Mouse (Mus musculus): ENCODE measurements at regions not wholly inside any gene's neighbourhood (a gene's known extent, or its start where the extent isn't known, plus 50 kb on each side); places are given as distances from the start of the nearest gene placed in this dataset.
A peak's percentile ranks its signal among the peaks of the same experiment; 100 is the strongest.

DNA sequence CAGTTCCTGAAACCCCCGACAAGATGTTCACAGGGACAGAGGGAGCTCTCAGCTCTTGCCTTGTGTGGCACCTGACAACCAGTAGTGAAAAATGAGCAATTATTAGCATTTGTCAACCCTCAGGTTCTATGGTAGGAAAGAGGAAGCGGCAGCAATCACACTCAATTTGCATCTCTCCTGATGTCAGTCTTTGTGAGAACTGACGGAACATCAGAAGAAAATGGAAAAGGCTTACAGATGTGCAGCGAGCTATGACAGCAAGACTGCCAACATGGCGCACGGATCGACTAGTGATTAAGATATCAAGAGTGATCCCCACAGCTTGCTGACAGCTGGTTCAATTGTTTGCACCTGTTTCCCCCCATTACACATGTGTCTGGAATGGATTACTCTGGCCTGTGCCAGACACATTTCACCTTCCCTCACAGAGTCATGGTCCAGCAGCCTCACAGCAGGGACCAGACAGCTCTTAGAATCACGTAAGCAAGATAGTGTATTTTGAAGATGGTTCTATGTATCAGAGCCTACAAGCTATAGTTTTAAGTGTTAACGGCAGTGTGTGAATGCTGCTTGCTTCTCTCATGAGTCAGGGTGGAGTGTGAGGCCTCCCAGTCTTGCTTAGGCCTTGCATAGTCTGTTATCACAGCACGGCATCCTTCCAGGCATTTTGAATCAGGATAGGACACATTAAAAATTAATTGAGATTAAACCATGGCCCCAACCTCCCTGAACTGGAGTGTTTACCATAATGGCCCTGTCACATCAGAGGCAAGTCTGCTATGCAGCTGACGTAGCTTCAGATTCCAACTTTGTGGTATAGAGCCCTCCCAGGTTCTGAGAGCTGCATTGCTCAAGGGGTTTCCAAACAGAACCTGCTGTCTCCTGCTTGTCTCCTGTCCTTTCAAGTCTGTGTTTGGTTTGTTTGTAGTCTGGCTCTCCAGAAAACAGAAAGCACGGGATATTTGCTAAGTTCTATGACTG is 2258.0 kb downstream of the 4930444P10Rik start:
- no peak for DNase-seq (ENCODE audit: low spot score)

DNA sequence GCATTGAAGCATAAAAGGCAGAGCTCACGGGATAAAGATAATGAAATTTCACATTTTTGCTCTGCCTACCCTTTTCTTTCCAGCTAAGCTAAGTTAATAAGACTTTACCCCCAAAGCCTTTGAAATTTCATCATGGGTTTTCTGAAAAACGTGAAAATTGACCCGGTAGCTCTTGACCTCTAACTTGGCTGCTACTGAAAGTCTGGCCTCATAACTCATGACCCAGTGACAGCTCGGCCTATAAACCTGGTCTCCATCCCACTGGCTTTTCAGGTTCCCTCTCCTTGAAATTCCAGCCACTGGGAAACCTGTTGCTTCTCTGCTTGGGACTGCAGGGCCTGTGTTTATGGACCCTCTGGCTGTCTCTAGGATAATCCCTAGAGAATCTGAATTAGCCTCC is 2285.3 kb downstream of the 4930444P10Rik start:
- DNase-seq (ENCODE audit: low spot score) = no peak

DNA sequence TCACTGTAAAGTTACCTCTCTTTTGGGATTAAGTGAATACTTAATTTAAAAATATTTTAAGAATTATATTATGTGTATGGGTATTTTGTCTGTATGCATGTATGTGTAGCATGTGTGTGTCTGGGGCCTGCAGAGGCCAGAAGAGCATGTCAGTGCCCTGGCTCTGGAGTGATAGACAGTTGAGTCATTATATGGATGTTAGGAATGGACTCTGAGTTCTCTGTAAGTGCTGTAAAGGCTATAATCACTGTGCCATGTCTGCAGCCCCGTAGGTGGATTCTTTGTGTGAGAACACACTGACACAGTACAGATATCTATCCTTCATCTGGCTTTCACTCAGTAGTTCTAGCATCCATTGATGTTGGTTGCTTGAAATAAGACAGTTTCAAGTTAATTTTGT is 2292.7 kb downstream of the 4930444P10Rik start:
- no peak for DNase-seq (ENCODE audit: low spot score)

DNA sequence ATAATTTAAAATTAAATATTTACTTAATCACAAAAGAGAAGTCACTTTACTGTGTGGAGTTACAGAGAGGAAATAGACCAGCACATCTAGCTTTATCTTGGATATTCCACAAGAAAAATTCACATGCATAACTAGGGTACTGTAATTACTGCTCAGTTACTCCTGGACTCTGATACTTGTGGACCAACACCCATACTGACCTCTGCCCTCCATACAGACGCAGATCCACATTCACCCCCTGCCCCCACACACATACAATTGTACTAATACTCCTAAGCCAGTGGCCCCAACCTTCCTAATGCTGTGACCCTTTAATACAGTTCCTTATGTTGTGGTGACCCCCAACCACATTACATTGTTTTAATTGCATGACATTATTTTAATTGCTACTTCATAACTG is 2294.3 kb downstream of the 4930444P10Rik start:
- DNase-seq (ENCODE audit: low spot score) = no peak

DNA sequence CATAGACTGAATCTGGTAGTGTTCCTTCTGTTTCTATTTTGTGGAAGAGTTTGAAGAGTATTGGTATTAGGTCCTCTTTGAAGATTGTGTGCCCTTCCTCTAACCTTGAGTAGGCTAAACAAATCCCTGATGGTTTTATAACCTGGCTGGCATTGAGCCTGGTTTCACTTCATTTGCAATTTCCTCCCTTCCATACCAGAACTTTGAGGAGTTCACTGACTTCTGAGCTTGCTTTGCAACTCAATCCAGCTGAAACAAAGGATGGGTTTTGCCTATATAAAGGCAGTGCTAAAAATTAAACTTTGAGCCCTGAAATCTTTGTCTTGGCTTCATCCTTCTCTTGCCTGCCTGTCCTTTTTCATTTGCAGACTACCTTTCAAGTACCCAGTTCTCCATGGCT is 2297.9 kb downstream of the 4930444P10Rik start:
- no peak for DNase-seq (ENCODE audit: low spot score)

DNA sequence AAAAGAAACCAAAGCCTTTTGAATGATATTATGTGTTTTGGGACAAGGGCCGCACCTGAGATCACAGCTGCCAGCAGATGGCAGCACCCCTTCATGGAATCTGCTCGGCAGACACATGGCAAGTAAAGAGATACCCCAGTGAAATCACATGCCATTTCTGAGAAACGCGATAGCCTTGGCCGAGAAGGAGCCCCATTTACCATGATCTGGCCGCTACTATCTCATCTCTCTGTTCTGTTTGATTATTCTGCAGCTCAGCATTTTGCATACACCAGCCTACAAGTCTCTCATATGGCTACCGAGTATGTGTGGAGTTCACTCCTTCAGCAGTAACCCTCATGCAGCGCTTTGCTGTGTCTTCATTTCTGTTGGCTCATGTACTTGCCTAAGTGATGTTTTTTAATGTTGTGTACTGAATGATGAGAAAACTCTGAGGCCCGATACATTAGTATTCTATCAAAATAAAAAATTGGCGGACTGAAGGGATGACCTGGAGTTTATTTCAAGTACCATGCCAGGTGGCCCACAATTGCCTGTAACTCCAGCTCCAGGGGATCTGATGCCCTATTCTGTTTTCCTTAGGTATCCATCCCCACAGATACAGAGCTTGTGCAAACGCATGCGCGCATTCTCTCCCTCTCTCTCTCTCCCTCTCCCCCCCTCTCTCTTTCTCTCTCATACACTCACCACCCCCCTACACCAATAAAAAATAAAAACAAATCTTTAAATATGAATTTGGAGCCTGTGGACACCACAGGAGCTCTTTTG is 2303.6 kb downstream of the 4930444P10Rik start:
- DNase-seq (ENCODE audit: low spot score) = peak; percentile 67

DNA sequence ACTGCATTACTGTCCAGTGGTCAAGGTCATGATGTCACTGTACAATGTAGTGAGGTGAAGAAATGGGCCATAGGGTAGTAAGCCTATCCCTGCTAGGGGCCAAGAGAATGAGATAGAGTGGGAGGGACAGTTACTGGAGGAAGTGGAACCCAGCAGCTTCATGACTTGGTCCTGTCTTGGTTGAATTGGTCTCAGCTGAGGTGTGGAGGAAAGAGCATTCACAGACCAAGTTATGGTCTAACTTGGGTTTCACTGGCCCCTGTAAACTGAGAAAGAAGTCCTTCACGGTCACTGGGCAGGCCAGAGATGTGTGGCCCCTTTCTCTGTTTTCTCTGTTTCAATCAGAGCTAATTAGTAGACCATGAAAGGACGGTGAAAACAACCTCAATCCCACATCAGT is 2306.1 kb downstream of the 4930444P10Rik start:
- no peak for DNase-seq (ENCODE audit: low spot score)

DNA sequence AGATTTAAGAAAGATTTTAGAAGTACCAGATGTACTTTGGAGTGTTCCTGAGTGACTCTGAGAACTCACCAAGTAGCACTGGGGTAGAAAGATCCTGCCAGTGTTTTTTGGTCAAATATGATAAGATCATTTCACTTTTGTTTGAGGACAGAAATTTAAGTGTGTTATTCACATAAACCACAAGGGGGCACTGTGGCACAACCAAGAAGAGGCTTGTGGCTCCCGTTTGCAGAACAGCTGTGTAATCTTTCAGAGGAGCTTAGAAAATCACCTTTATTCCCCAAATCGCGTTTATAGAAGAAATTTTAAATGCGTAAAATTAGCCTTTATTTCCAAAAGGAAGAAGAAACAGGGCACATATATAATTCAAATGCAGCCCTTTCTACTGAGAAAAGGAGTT is 2308.7 kb downstream of the 4930444P10Rik start:
- DNase-seq (ENCODE audit: low spot score) = peak; percentile 34

DNA sequence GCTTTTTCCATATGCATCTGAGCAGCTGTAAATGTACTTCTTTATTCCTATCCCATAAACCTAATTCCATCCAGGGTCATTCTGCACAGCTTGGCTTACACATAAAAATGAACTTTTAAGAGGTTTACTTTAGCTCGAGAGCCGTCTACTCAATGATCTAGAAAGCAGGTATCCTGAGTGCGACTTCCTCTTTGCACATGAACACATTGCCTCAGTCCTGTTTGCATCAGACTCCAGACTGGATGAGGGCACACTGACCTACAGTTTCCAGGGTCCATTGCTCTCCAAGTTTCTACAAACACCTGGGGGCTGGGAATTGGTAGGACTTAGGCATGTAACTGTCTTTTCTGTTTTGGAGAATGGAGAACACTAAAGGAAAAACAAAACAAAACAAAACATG is 2310.5 kb downstream of the 4930444P10Rik start:
- no peak for DNase-seq (ENCODE audit: low spot score)

DNA sequence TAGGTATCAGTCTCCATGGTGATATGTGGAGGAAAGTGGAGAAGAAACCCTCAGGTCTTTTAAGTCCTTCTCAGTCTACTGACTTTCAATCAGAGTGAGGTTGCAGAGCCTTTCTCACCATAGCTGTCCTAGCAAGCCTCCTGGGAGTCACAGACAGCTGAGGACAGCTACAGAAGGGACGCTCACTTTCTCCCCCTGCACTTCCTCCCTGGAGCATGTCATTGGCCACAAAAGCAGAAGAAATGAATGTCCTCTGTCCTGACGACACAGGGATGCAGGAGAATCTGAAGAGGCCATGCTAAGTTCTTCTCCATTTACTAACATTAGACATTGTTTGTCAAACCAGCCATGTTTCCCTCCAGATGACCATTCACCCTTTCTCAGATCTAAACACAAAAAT is 2321.0 kb downstream of the 4930444P10Rik start:
- DNase-seq (ENCODE audit: low spot score) = no peak

DNA sequence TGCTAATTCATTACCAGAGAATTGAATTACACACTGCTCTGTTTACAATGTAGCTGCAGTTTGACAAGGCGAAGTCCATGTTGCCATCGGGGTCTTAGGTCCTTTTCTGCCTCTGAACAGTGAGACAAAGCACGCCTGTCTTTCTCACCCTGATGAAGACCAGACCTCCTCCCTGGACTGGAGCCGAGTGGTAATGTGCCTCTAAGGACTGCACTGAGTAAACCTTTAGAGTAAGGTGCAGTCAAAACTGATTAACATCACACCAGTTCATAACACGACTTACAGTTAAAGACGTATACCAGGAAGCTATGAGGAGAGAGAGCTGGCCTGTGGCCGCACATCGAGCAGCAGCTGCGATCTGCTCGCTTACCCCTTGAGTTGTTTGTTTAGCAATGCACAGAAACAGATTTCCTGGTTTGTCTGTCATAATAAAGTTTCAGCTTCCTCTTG is 2322.1 kb downstream of the 4930444P10Rik start:
- no peak for DNase-seq (ENCODE audit: low spot score)

DNA sequence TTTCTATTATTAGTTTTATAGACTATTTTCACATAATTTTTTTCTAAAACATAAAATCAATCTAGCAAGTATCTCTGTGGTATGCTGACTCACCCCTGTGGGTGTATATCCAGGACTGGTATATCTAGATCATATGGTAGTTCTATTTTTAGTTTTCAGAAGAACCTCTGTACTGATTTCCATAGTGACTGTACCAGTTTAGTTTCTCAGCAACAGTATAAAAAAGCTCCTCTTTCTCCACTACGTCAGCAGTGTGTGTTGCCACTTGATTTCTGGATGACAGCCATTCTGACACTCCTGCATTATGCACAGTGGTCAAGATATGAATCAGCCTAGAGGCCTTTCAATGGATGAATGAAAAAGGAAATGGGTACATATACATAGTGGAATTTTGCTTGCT is 2338.6 kb downstream of the A830018L16Rik start:
- no peak for DNase-seq (ENCODE audit: low spot score)

DNA sequence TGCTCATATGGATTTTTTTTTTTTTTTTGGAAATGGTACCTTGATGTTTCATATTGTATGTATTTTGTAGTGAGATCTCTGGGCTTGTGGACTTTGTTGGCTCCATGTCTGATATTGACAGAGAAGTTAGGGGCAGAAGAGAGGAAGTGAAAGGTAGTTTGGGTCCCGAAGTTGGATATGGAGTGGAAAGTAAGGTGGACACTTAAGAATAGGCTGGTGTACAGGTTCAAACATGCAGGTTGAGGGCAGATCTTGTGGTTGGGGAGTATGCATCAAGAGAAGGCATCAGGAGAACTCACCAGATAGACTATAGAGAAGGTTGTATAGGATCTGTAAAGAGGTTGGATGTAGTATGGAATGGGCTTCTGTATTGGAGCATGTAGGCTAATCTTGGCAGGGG is 2337.5 kb downstream of the A830018L16Rik start:
- no peak for DNase-seq (ENCODE audit: low spot score)

Measured in urinary bladder, postnatal 25 days (tissue).